31 mouse cellular contexts compared by ENCODE assay signal in genomic region chr2:131997356-131997755, GRCm38 (mm10). TPM values are rescaled to one million over a fixed set of nuclear protein-coding genes. Genes with fewer than 3 reads are reported as not detected.
DNase-seq lines count a peak whose midpoint lies in the region; ATAC-seq and TF ChIP-seq lines count a peak whose summit lies in the region.
"Had no signal": no experiment of that assay in that cellular context is flagged by ENCODE, and none has a peak within 500 bp of the region (broad histone marks: within the 10 kb centered on the region; RNA-seq: fewer than 3 reads in every experiment).

No protein-coding gene starts in this region.

- no peak overlapping the region for H3K27ac ChIP-seq in heart, postnatal 0 days (ENCODE audit: low read depth)
- H3K27ac ChIP-seq in left cerebral cortex, adult 2 months, result peak overlapping the region; percentile 69
- H3K27ac ChIP-seq: hindbrain, embryonic 10.5 days; liver, embryonic 12.5 days; midbrain, embryonic 10.5 days; neural tube, embryonic 13.5 days had no signal

- H3K4me1 ChIP-seq in heart, postnatal 0 days (ENCODE audit: control insufficient read depth, insufficient read depth), result no peaks in the 10 kb centered on the region
- H3K4me1 ChIP-seq: liver, embryonic 12.5 days had no signal

- no peak overlapping the region for H3K4me3 ChIP-seq in heart, postnatal 0 days (ENCODE audit: low read depth, low read length)
- no peak overlapping the region for H3K4me3 ChIP-seq in left cerebral cortex, adult 2 months
- H3K4me3 ChIP-seq: erythroblast, embryonic 14.5 days; hindbrain, embryonic 10.5 days; liver, embryonic 12.5 days; midbrain, embryonic 10.5 days; myocyte; neural tube, embryonic 13.5 days had no signal

- peak; percentile 20 for DNase-seq in heart, postnatal 0 days (ENCODE audit: low spot score)
- no peak for DNase-seq in heart, adult 8-10 months (ENCODE audit: low spot score)
- DNase-seq in left cerebral cortex, adult 2 months (ENCODE audit: extremely low spot score in 1 of 2, low spot score in 2 of 2), result no peak
- DNase-seq in left cerebral cortex, postnatal 25 days (ENCODE audit: low spot score in 2 of 2), result no peak
- DNase-seq in brain, adult 2 months (ENCODE audit: low read depth, low spot score), result peak; percentile 77
- peak; percentile 28 for DNase-seq in brain, embryonic 14.5 days (ENCODE audit: low read depth)
- DNase-seq in ovary, postnatal 36 days (ENCODE audit: low spot score), result no peak
- DNase-seq: adrenal gland, adult 2 months; adrenal gland, postnatal 36 days; B cell, adult 2 months; cerebellum, adult 9-10 months; gastrocnemius, postnatal 10 days; kidney, adult 11 months; kidney, postnatal 14 days; left cerebral cortex, postnatal 4 days; liver, postnatal 0 days; lung, postnatal 10 days; right cerebral cortex, adult 18-20 months; spleen, adult 18-20 months; thymus, adult 18-20 months; thymus, postnatal 25 days had no signal

- TF ChIP-seq POLR2A in brain, embryonic 14.5 days (IDR thresholded peaks at IDR 0.05; ENCODE audit: borderline replicate concordance, extremely low read depth, insufficient read depth, insufficient read length, poor library complexity, severe bottlenecking), result no peak

- no peaks in the 10 kb centered on the region for H3K27me3 ChIP-seq in heart, postnatal 0 days (ENCODE audit: control insufficient read depth, insufficient read depth, low read length)
- H3K27me3 ChIP-seq: liver, embryonic 12.5 days; neural tube, embryonic 13.5 days had no signal

- H3K9me3 ChIP-seq in heart, postnatal 0 days (replicated peaks; ENCODE audit: control insufficient read depth, low read length), result no peaks in the 10 kb centered on the region
- H3K9me3 ChIP-seq: hindbrain, embryonic 10.5 days; liver, embryonic 12.5 days; midbrain, embryonic 10.5 days; neural tube, embryonic 13.5 days had no signal

- no peak for ATAC-seq in heart, postnatal 0 days (ENCODE audit: insufficient read depth, low read depth)
- ATAC-seq: hindbrain, embryonic 16.5 days; liver, embryonic 12.5 days; liver, postnatal 0 days; midbrain, embryonic 16.5 days had no signal

- WGBS in heart, postnatal 0 days, result 32% methylated on average over 5 of the region's 5 CpGs

- H3K9ac ChIP-seq in heart, postnatal 0 days (replicated peaks; ENCODE audit: low read depth, low read length), result no peak overlapping the region
- H3K9ac ChIP-seq: liver, embryonic 12.5 days; liver, postnatal 0 days; neural tube, embryonic 13.5 days had no signal

- no peak for TF ChIP-seq EP300 in heart, postnatal 0 days (IDR thresholded peaks at IDR 0.05; ENCODE audit: low read depth)

- H3K4me2 ChIP-seq in heart, postnatal 0 days (ENCODE audit: low read depth, low read length), result no peak overlapping the region
- H3K4me2 ChIP-seq: heart, embryonic 11.5 days; liver, embryonic 12.5 days; neural tube, embryonic 13.5 days had no signal

- H3K36me3 ChIP-seq in heart, postnatal 0 days (replicated peaks; ENCODE audit: control insufficient read depth, insufficient read depth, low read length), result peaks cover 22% of the 10 kb centered on the region

- intact Hi-C loops in left cerebral cortex, adult 2 months (cut with DNase I), result no loop called here
- intact Hi-C loops in left cerebral cortex, postnatal 25 days (cut with DNase I), result no loop called here

- TF ChIP-seq CTCF in heart, postnatal 0 days (IDR thresholded peaks at IDR 0.05; ENCODE audit: low read depth), result no peak
- no peak for TF ChIP-seq CTCF in left cerebral cortex, adult 2 months (IDR thresholded peaks at IDR 0.05)
- TF ChIP-seq CTCF in brain, embryonic 14.5 days (IDR thresholded peaks at IDR 0.05; ENCODE audit: borderline replicate concordance, extremely low read depth, insufficient read depth, insufficient read length), result no peak

RNA-seq across cellular contexts. Expression of gene Rassf2, which starts 32.7 kb away (rescaled TPM):
- 3.7 and 5.2 TPM in 2 replicates for total RNA-seq in heart, postnatal 0 days (2014; rRNA removed; ENCODE audit: low replicate concordance)
- 2.6 and 2.7 TPM in 2 replicates for polyA plus RNA-seq in heart, postnatal 0 days (2015; fragmentation: Nextera tagmentation; extraction: Ambion mirVana)
- total RNA-seq in heart, adult 8-10 months (2022), result 1 to 10 TPM; 4.1 to 7.7 (median 6.6) TPM
- 10 to 100 TPM; 39.2 to 41.2 TPM for total RNA-seq in left cerebral cortex, adult 2 months (2021)
- total RNA-seq in left cerebral cortex, postnatal 25 days (2021), result 10 to 100 TPM; 36.1 to 38.7 TPM
- polyA plus RNA-seq in brain, embryonic 14.5 days (2012; rRNA removed), result 17.4 and 34.9 TPM in 2 replicates

RNA-seq across cellular contexts. Expression of gene Prnd, which starts 46.7 kb away (rescaled TPM):
- 8.1 and 9.5 TPM in 2 replicates for total RNA-seq in heart, postnatal 0 days (2014; rRNA removed; ENCODE audit: low replicate concordance)
- 16.6 and 18.6 TPM in 2 replicates for polyA plus RNA-seq in heart, postnatal 0 days (2015; fragmentation: Nextera tagmentation; extraction: Ambion mirVana)
- 1 to 10 TPM in 2 of 4 experiments, under 1 TPM in 2; 0.22 to 1.8 (median 1.2) TPM for total RNA-seq in heart, adult 8-10 months (2022)
- under 1 TPM in 1 of 2 experiments, not detected in 1; 0.14 TPM for total RNA-seq in left cerebral cortex, adult 2 months (2021)
- total RNA-seq in left cerebral cortex, postnatal 25 days (2021), result not detected
- 12.5 and 13.5 TPM in 2 replicates for polyA plus RNA-seq in brain, embryonic 14.5 days (2012; rRNA removed)
- total RNA-seq: adrenal gland, adult 2 months; megakaryocyte progenitor cell, adult 5-6 weeks had no signal
- polyA plus RNA-seq: erythroblast, embryonic 14.5 days; myocyte had no signal

Comparison
In these comparisons a context has a peak if more than half of its experiments do, and no peak if none do; other contexts are left out.
1. DNase-seq: peak in heart, postnatal 0 days (single experiment), brain, adult 2 months (single experiment) and brain, embryonic 14.5 days (single experiment); none in heart, adult 8-10 months (single experiment), left cerebral cortex, adult 2 months (0 of 2), left cerebral cortex, postnatal 25 days (0 of 2) and ovary, postnatal 36 days (single experiment).